Mouse (Mus musculus) neural tube, embryonic 15.5 days (tissue): ENCODE data around the gene Gm136. TPM values are rescaled to one million over a fixed set of nuclear protein-coding genes. Genes with fewer than 3 reads are reported as not detected.
A peak's percentile ranks its signal among the peaks of the same experiment; 100 is the strongest.

Experiments used
- ATAC-seq: fragments of 200-750 bp; cut with Nextera tagmentation; 2 replicates; pipeline ENCODE4 v1.8.0; 2017; ENCODE audit warnings: mild to moderate bottlenecking, moderate TSS enrichment, moderate library complexity; ENCODE audit not compliant: low FRiP score
- H3K27ac ChIP-seq: fragments of 300-500 bp; sonication (generic); replicated peaks from 2 replicates; pipeline ENCODE4 v1.5.1; 2015; ENCODE audit warnings: mild to moderate bottlenecking, inconsistent platforms
- H3K27me3 ChIP-seq: fragments of 300-500 bp; sonication (generic); replicated peaks from 2 replicates; pipeline ENCODE4 v1.6.1; 2015; ENCODE audit warnings: inconsistent platforms
- H3K36me3 ChIP-seq: fragments of 300-500 bp; sonication (generic); 2 replicates; pipeline ENCODE4 v1.6.1; 2015; ENCODE audit warnings: inconsistent platforms
- H3K4me1 ChIP-seq: fragments of 300-500 bp; sonication (generic); 2 replicates; pipeline ENCODE4 v1.6.1; 2015; ENCODE audit warnings: inconsistent platforms
- H3K4me2 ChIP-seq: fragments of 300-500 bp; sonication (generic); 2 replicates; pipeline ENCODE4 v1.6.1; 2015; ENCODE audit warnings: inconsistent platforms, mild to moderate bottlenecking, moderate library complexity
- H3K4me3 ChIP-seq: fragments of 300-500 bp; sonication (generic); replicated peaks from 2 replicates; pipeline ENCODE4 v1.5.1; 2015; ENCODE audit warnings: mild to moderate bottlenecking, inconsistent platforms
- H3K9ac ChIP-seq: fragments of 300-500 bp; sonication (generic); replicated peaks from 2 replicates; pipeline ENCODE4 v1.6.1; 2015; ENCODE audit warnings: mild to moderate bottlenecking, inconsistent platforms
- H3K9me3 ChIP-seq: fragments of 300-500 bp; sonication (generic); replicated peaks from 2 replicates; pipeline ENCODE4 v1.6.1; 2016; ENCODE audit warnings: inconsistent platforms
- WGBS: fragments of 180-500 bp; shearing (Covaris S2); methylation state at CpG from one replicate; pipeline ENCODE4 v1.1.7; 2015; ENCODE audit warnings: mixed read lengths; 5-methylcytosine and 5-hydroxymethylcytosine counted together
- polyA plus RNA-seq: library from polyadenylated mRNA; unstranded; fragments of >200 nt; fragmentation: Nextera tagmentation; extraction: Ambion mirVana; gene quantifications from 2 replicates; pipeline ENCODE4 v1.2.1, GENCODE M21; 2015

Gm136 gene
- not detected in 2 replicates for polyA plus RNA-seq

- Histone ChIP-seq H3K4me2 (no peak within 1 kb of the TSS), H3K27ac (no peak within 1 kb of the TSS), H3K4me1 (no peaks in the 10 kb centered on the region), H3K4me3 (no peak within 1 kb of the TSS), H3K36me3 (no peaks in the 10 kb centered on the region), H3K9ac (no peak within 1 kb of the TSS), H3K9me3 (no peaks in the 10 kb centered on the region), H3K27me3 (no peaks in the 10 kb centered on the region)
- 90% methylated on average over 1 of the region's 1 CpGs for WGBS
- no peak for ATAC-seq
Measured at GRCm38 (mm10) chr4:34756163-34756562, at the start of gene Gm136. TSS of gene Gm136 (minus strand) at chr4:34756263.

DNA sequence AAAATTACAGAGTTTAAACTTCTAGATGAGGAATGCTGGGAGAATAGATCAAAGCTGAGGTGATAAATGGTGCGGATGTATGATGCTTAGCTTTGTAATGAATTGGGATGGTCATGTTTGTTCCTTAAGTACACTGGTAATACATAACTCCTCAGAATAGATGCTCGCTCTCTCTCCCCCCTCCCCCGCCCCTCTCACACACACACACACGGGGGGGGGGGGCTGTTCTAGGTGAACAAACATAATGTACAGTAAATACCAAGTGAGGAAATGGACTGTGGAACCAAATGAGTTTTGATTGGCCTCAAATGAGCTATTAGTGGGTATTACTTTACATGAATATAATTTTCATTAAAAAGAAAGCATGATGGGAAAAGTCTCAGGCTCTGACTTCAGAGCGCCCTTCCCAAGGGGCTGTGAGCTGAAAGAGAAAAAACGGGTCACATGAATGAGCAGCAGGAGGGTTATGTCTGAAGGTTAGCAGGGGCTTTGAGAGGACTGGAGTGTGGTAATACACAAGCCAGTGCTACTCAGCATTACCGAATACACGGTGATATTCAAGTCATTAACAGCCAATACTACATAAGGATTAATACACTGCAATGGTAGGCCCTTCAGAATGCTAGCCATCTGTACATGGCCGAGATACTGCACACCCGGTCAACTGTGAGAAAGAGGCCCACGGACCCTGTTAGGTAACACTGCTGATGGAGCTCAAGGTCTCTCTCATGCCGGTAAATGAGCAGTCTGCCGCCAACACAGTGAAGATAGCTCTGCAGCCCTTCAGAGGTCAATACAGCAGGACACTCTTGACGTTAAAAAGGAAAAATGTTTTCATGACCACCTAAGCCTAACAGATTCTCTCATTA, 45.3 kb upstream of the Gm136 start:
- 67% methylated on average over 14 of the region's 14 CpGs for WGBS
- Histone ChIP-seq H3K4me1 (peaks cover 2% of the 10 kb centered on the region; the same call in 1 of the 2 replicates), H3K27me3 (no peaks in the 10 kb centered on the region), H3K36me3 (peaks cover 17% of the 10 kb centered on the region), H3K9me3 (no peaks in the 10 kb centered on the region), H3K4me3 (no peak overlapping the region), H3K4me2 (no peak overlapping the region), H3K9ac (no peak overlapping the region), H3K27ac (no peak overlapping the region; the same call in 1 of the 2 replicates)
- peak; percentile 70 for ATAC-seq

DNA sequence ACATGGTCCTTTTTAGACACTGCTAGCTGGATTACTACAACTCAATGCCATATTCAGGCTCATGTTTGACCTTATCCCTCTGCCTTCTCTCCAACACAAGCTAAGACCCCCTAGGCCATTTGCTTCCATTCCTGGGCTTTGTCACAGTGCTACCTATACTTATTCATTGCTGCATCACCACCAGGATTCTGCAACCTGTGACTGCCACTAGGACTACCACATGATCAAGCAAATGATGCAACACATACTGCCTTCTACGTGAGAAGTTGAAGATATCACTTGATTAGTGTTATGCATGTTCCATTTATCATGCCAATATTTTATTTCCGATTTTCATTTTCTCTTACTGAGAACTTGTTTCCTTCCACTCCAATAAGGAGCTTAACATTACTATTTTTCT, 41.9 kb upstream of the Gm136 start:
- no peaks in the 10 kb centered on the region for H3K9me3 ChIP-seq
- H3K9ac ChIP-seq: no peak overlapping the region
- H3K36me3 ChIP-seq: no peaks in the 10 kb centered on the region
- H3K4me2 ChIP-seq: no peak overlapping the region
- WGBS: 85% methylated on average over 2 of the region's 2 CpGs
- H3K27me3 ChIP-seq: no peaks in the 10 kb centered on the region
- no peak overlapping the region for H3K27ac ChIP-seq
- ATAC-seq: no peak
- H3K4me1 ChIP-seq: peaks cover 2% of the 10 kb centered on the region; the same call in 1 of the 2 replicates
- no peak overlapping the region for H3K4me3 ChIP-seq

DNA sequence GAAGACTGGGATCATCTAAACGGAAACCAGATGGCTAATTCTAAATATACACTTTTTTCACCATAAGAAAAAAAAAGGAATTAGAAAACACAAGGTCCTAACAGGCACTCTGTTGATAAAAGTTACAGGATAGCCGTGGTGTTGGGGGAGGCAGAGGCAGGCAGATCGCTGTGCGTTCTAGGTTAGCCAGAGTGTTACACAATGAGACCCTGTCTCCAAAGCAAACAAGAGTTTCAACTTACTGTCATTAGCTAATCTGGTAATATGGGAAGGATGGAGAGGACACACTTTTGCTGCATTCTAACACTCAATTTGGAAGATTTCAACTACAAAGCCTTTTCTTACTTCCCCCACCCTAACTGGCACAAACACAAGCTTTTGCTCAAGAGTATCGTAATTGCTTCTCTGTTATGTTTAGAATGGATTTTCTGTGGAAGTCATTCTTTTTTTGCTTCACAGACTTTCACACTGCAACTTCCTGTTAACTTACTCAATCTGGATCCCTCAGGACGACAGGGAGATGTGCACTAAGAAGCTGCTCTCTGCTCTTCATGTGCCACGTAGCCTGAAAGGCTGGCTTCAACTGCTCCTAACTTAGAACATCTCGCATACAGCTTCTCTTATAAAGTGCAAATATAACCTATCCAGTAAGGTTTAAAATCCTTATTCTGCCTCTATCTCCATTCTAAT, 41.4 kb upstream of the Gm136 start:
- WGBS: 84% methylated on average over 8 of the region's 8 CpGs
- no peak overlapping the region for H3K9ac ChIP-seq
- no peaks in the 10 kb centered on the region for H3K36me3 ChIP-seq
- H3K4me2 ChIP-seq: no peak overlapping the region
- H3K27ac ChIP-seq: no peak overlapping the region
- no peak overlapping the region for H3K4me3 ChIP-seq
- H3K4me1 ChIP-seq: peaks cover 2% of the 10 kb centered on the region; the same call in 1 of the 2 replicates
- H3K27me3 ChIP-seq: no peaks in the 10 kb centered on the region
- ATAC-seq: no peak
- H3K9me3 ChIP-seq: no peaks in the 10 kb centered on the region

DNA sequence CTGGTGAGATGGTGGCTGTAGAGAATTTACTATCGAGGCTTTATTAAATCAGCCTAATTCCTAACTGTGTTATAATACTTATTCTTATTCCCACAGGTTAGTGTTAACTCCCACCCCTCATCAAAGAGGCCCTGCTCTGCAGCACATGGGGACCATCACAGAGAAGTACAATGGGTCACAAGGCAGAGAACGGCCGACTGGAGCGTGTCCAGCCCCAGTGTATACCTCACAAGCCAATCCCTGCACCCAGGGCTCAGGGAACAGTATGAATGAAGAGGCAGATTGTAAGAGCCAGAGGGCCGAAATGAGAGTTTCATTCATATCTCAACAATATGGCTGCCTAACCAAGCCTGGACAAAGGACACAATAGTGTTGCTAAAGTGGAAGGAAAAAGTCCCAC, 40.2 kb upstream of the Gm136 start:
- Histone ChIP-seq H3K4me3 (no peak overlapping the region), H3K27ac (no peak overlapping the region), H3K36me3 (no peaks in the 10 kb centered on the region), H3K27me3 (no peaks in the 10 kb centered on the region), H3K9me3 (no peaks in the 10 kb centered on the region), H3K9ac (no peak overlapping the region), H3K4me1 (no peaks in the 10 kb centered on the region), H3K4me2 (no peak overlapping the region)
- ATAC-seq: peak; percentile 53; the same call in 1 of the 2 replicates
- WGBS: 54% methylated on average over 5 of the region's 5 CpGs

DNA sequence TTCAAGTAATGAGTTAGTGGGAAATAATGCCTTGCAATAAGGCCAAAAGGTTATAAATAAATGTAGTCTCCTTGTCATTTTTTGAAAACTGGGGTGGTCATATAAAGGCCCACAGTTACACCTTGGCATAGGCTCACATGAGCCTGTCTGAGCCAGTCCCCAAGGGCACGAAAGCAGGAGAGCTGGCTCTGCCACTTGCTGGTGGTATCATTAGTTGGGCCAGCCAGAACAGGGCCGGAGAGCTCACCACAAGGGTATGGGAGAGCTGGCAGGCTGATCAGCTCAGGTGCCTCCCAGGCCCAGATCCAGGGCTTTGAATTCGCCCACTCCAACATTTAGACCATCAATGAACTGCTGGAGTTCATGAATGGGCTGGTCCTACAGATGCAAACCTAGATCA, 30.4 kb upstream of the Gm136 start:
- Histone ChIP-seq H3K27me3 (no peaks in the 10 kb centered on the region), H3K9me3 (no peaks in the 10 kb centered on the region), H3K4me1 (no peaks in the 10 kb centered on the region), H3K9ac (no peak overlapping the region), H3K36me3 (no peaks in the 10 kb centered on the region), H3K4me2 (no peak overlapping the region), H3K4me3 (no peak overlapping the region), H3K27ac (no peak overlapping the region)
- no peak for ATAC-seq
- WGBS: 93% methylated on average over 3 of the region's 3 CpGs

DNA sequence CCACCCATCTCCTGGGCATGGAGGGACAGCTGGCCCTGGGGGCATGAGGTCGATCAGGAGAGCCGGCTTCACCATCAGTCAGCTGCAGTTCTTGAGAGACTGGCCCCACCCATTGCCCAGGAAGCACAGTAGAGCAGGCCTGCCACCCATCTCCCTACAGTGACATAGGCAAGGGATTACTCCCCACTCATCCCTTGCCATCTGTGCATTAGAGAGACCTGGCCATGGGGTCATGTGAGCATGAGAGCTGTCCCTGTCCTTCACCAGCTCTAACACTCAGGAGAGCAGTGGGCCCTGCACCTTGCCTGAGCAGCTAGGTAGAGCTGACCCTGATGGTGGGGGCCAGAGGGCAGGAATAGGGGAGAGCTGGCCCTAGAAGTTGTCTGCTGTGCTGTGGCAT, 29.6 kb upstream of the Gm136 start:
- Histone ChIP-seq H3K4me1 (no peaks in the 10 kb centered on the region), H3K4me3 (no peak overlapping the region), H3K27ac (no peak overlapping the region), H3K27me3 (no peaks in the 10 kb centered on the region), H3K9me3 (no peaks in the 10 kb centered on the region), H3K36me3 (no peaks in the 10 kb centered on the region), H3K9ac (no peak overlapping the region), H3K4me2 (no peak overlapping the region)
- no peak for ATAC-seq
- WGBS: 82% methylated on average over 2 of the region's 2 CpGs

- Histone ChIP-seq H3K4me2 (no peak overlapping the region), H3K9ac (no peak overlapping the region), H3K4me1 (no peaks in the 10 kb centered on the region), H3K27me3 (no peaks in the 10 kb centered on the region), H3K9me3 (no peaks in the 10 kb centered on the region), H3K36me3 (no peaks in the 10 kb centered on the region), H3K4me3 (no peak overlapping the region), H3K27ac (no peak overlapping the region)
- 64% methylated on average over 5 of the region's 5 CpGs for WGBS
- ATAC-seq: no peak
Measured at GRCm38 (mm10) chr4:34784865-34785264, 28.8 kb upstream of the Gm136 start.

- WGBS: 30% methylated on average over 4 of the region's 4 CpGs
- H3K4me1 ChIP-seq: peaks cover under 1% of the 10 kb centered on the region; the same call in 1 of the 2 replicates
- H3K9ac ChIP-seq: no peak overlapping the region
- H3K27me3 ChIP-seq: no peaks in the 10 kb centered on the region
- no peak for ATAC-seq
- no peak overlapping the region for H3K27ac ChIP-seq
- H3K36me3 ChIP-seq: no peaks in the 10 kb centered on the region
- no peak overlapping the region for H3K4me2 ChIP-seq
- H3K4me3 ChIP-seq: no peak overlapping the region
- H3K9me3 ChIP-seq: no peaks in the 10 kb centered on the region
Measured at GRCm38 (mm10) chr4:34782730-34783129, 26.7 kb upstream of the Gm136 start.

- Histone ChIP-seq H3K36me3 (no peaks in the 10 kb centered on the region), H3K4me2 (peak within 1 kb of the TSS; percentile 68), H3K9me3 (no peaks in the 10 kb centered on the region), H3K9ac (peak within 1 kb of the TSS; percentile 59), H3K27ac (peak within 1 kb of the TSS; percentile 88), H3K27me3 (no peaks in the 10 kb centered on the region), H3K4me3 (peak within 1 kb of the TSS; percentile 66), H3K4me1 (peaks cover 7% of the 10 kb centered on the region; the same call in 1 of the 2 replicates)
- WGBS: 6% methylated on average over 40 of the region's 40 CpGs
- ATAC-seq: peak; percentile 96
Measured at GRCm38 (mm10) chr4:34777677-34778527, 21.8 kb upstream of the Gm136 start, which contains the start of gene Smim8. TSS of gene Smim8 (minus strand) at chr4:34778423.

DNA sequence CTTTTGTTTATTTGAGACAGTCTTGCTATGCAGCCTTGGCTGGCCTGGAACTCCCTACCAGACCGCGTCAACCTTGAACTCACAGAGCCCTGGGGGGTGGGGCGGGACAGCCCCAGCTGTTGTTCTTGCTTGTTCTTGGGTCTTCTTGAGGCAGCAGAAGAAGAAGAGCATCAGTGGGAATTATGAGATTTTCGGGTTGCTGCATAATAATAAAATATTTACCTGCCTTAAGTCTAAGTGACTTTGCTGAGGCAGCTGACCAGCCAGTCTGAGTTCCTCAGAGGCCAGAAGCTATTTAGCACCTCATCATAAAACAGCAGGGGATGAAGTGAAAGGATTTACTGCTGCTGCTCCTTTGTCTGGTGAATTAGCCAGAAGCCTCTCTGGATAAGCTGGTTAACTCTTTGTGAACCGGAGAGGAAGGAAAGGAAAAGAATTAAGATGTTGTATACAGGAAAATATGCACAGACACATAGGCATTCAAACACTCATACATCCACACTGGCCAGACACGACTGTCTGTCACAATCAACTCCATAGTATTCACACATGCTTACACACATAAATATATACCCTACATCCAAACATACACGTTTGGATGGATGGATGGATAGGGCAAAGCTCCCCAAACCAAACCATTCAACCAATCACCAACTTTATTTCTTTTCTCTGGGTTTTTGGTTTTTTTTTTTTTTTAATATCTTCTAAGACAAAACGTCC, 15.7 kb upstream of the Gm136 start:
- no peak for ATAC-seq
- H3K36me3 ChIP-seq: peaks cover 10% of the 10 kb centered on the region
- H3K4me1 ChIP-seq: peaks cover 8% of the 10 kb centered on the region
- H3K4me2 ChIP-seq: no peak overlapping the region
- no peak overlapping the region for H3K27ac ChIP-seq
- 6% methylated on average over 8 of the region's 8 CpGs for WGBS
- H3K27me3 ChIP-seq: no peaks in the 10 kb centered on the region
- no peaks in the 10 kb centered on the region for H3K9me3 ChIP-seq
- H3K4me3 ChIP-seq: no peak overlapping the region
- H3K9ac ChIP-seq: no peak overlapping the region; the same call in 1 of the 2 replicates
